12 mouse cellular contexts compared by ENCODE assay signal in the genomic region with DNA sequence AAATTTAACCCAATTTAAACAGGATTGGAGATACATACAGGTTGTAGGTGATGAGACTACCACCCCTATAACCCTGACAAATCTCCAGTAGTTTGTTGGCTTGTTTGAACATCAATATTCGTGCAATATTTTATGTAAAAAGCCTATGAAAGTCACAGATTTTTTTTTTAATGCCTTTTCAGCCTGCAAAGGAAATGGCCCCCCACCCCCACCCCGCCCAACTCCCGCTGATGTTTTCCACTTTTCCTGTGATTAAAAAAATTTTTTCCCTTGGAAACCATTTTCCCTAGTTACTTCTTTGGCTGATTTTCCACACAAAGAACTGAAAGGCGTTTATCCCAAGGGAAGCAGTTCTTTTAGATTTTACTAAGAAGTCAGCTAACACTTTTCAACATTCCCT. TPM values are rescaled to one million over a fixed set of nuclear protein-coding genes. Genes with fewer than 3 reads are reported as not detected.
A peak's percentile ranks its signal among the peaks of the same experiment; 100 is the strongest.
DNase-seq lines count a peak whose midpoint lies in the region; TF ChIP-seq lines count a peak whose summit lies in the region.
"Had no signal": no experiment of that assay in that cellular context is flagged by ENCODE, and none has a peak within 500 bp of the region (broad histone marks: within the 10 kb centered on the region; RNA-seq: fewer than 3 reads in every experiment).

Gene Ecm2 (plus strand): TSS at position 301 of the 400 bp plus-strand sequence.

- dilution Hi-C loops in CH12.LX (cut with MboI; ENCODE audit: extremely low pct_ligation_motif_present, extremely low pct_unique_long_range_greater_than_20kb, low sequenced_read_pairs), result no loop called here

- no peak for DNase-seq in gastrocnemius, adult 2 months
- no peak for DNase-seq in gastrocnemius, postnatal 36 days
- no peak for DNase-seq in layer of hippocampus, adult 2 months (ENCODE audit: low spot score in 2 of 2)
- no peak for DNase-seq in layer of hippocampus, postnatal 14 days (ENCODE audit: low spot score in 2 of 2)
- no peak for DNase-seq in CH12.LX (ENCODE audit: extremely low read depth)
- DNase-seq in heart, postnatal 14 days, result no peak
- DNase-seq in thymus, postnatal 0 days (ENCODE audit: low spot score), result no peak
- DNase-seq in right cerebral cortex, postnatal 14 days, result no peak
- DNase-seq: kidney, adult 18-20 months had no signal

- H3K9me3 ChIP-seq in CH12.LX (replicated peaks; ENCODE audit: low read length), result no peaks in the 10 kb centered on the region
- H3K9me3 ChIP-seq: midbrain, embryonic 12.5 days had no signal

- TF ChIP-seq POLR2A in CH12.LX (IDR thresholded peaks at IDR 0.05; ENCODE audit: low read depth, low read length), result no peak

- no peak within 1 kb of the TSS for H3K9ac ChIP-seq in CH12.LX (ENCODE audit: insufficient read depth, low read depth)
- H3K9ac ChIP-seq: midbrain, embryonic 12.5 days had no signal

- peak within 1 kb of the TSS; percentile 61 for H3K4me2 ChIP-seq in CH12.LX (ENCODE audit: insufficient read depth, low read depth, poor library complexity, severe bottlenecking)
- H3K4me2 ChIP-seq: liver, embryonic 11.5 days; midbrain, embryonic 12.5 days had no signal

- H3K4me3 ChIP-seq in gastrocnemius, adult 2 months, result peak within 1 kb of the TSS; percentile 65
- H3K4me3 ChIP-seq in layer of hippocampus, adult 2 months, result peak within 1 kb of the TSS; percentile 48
- H3K4me3 ChIP-seq in CH12.LX (replicated peaks in 1 of 3; ENCODE audit: low read depth in 2 of 3, low read length in 2 of 3, poor library complexity in 1 of 3), result no peak within 1 kb of the TSS
- H3K4me3 ChIP-seq: erythroblast, embryonic 14.5 days; midbrain, embryonic 12.5 days had no signal

- no peak for TF ChIP-seq RAD21 in CH12.LX (IDR thresholded peaks at IDR 0.05; ENCODE audit: low read depth, low read length)

- in situ Hi-C loops in CH12.LX (cut with MboI; ENCODE audit: low pct_ligation_motif_present, low pct_unique_long_range_greater_than_20kb, low sequenced_read_pairs), result no loop called here

- TF ChIP-seq EP300 in CH12.LX (IDR thresholded peaks at IDR 0.05; ENCODE audit: low read length), result no peak

- TF ChIP-seq CTCF in gastrocnemius, adult 2 months (IDR thresholded peaks at IDR 0.05), result no peak
- no peak for TF ChIP-seq CTCF in layer of hippocampus, adult 2 months (conservative IDR thresholded peaks at IDR 0.05)
- TF ChIP-seq CTCF in CH12.LX (conservative IDR thresholded peaks at IDR 0.05 in 1 of 2, IDR thresholded peaks at IDR 0.05 in 1 of 2; ENCODE audit: low read depth in 2 of 2, low read length in 2 of 2), result no peak

- H3K36me3 ChIP-seq in CH12.LX (replicated peaks in 1 of 2; ENCODE audit: control insufficient read depth in 1 of 2, insufficient read depth in 1 of 2, low read length in 1 of 2), result no peaks in the 10 kb centered on the region
- H3K36me3 ChIP-seq: midbrain, embryonic 12.5 days had no signal

- intact Hi-C loops in gastrocnemius, adult 2 months (cut with DNase I), result no loop called here
- intact Hi-C loops in gastrocnemius, postnatal 36 days (cut with DNase I), result no loop called here
- intact Hi-C loops in heart, postnatal 14 days (cut with DNase I), result no loop called here

- H3K27ac ChIP-seq in gastrocnemius, adult 2 months, result peak within 1 kb of the TSS; percentile 92
- H3K27ac ChIP-seq in layer of hippocampus, adult 2 months, result peak within 1 kb of the TSS; percentile 91
- H3K27ac ChIP-seq in CH12.LX (ENCODE audit: insufficient read depth, low read depth), result no peak within 1 kb of the TSS
- H3K27ac ChIP-seq: midbrain, embryonic 12.5 days had no signal

- no peaks in the 10 kb centered on the region for H3K79me2 ChIP-seq in CH12.LX (replicated peaks; ENCODE audit: control insufficient read depth, extremely low read depth, insufficient read depth, poor library complexity, severe bottlenecking)

- no peaks in the 10 kb centered on the region for H3K27me3 ChIP-seq in CH12.LX (replicated peaks)
- H3K27me3 ChIP-seq: midbrain, embryonic 12.5 days had no signal

- H3K4me1 ChIP-seq in CH12.LX (ENCODE audit: control insufficient read depth in 1 of 2, insufficient read depth in 2 of 2), result no peaks in the 10 kb centered on the region
- H3K4me1 ChIP-seq: midbrain, embryonic 12.5 days had no signal

TF ChIP-seq in CH12.LX, 34 proteins besides CTCF, POLR2A, EP300 and RAD21:
- TF ChIP-seq USF2 (conservative IDR thresholded peaks at IDR 0.05; ENCODE audit: low read depth, low read length) (no peak), TCF12 (IDR thresholded peaks at IDR 0.05; ENCODE audit: low read depth, low read length) (no peak), JUN (IDR thresholded peaks at IDR 0.05; ENCODE audit: insufficient read depth, low read depth, low read length) (no peak), TBP (conservative IDR thresholded peaks at IDR 0.05; ENCODE audit: low read depth, low read length) (no peak), JUND (conservative IDR thresholded peaks at IDR 0.05; ENCODE audit: low read depth, low read length) (no peak), ZC3H11A (IDR thresholded peaks at IDR 0.05; ENCODE audit: low read depth, low read length) (no peak), RCOR1 (conservative IDR thresholded peaks at IDR 0.05; ENCODE audit: low read depth, low read length) (no peak), GABPA (IDR thresholded peaks at IDR 0.05; ENCODE audit: insufficient replicate concordance, low read depth, low read length) (no peak)

RNA-seq across cellular contexts. Expression of gene Ecm2, which starts in this region (rescaled TPM):
- total RNA-seq in gastrocnemius, adult 2 months (2021), result 10 to 100 TPM in 1 of 2 experiments, 1 to 10 TPM in 1; 8.0 to 15.0 TPM
- total RNA-seq in gastrocnemius, postnatal 36 days (2021), result 1 to 10 TPM; 7.7 to 9.5 TPM
- 1 to 10 TPM; 6.5 to 8.1 TPM for total RNA-seq in layer of hippocampus, adult 2 months (2021)
- total RNA-seq in layer of hippocampus, postnatal 14 days (2021), result 1 to 10 TPM; 3.6 to 6.1 TPM
- total RNA-seq in CH12.LX (2012; rRNA removed), result under 0.01 and 0.04 TPM in 2 replicates
- total RNA-seq in CH12.LX (2014; rRNA removed), result not detected in 2 replicates
- polyA plus RNA-seq in CH12.LX (2012; ENCODE audit: insufficient read length, low read depth), result 0.08 and 0.14 TPM in 2 replicates
- 10 to 100 TPM; 16.4 to 19.1 TPM for total RNA-seq in heart, postnatal 14 days (2021)
- 0.60 and 0.79 TPM in 2 replicates for polyA plus RNA-seq in thymus, postnatal 0 days (2015; fragmentation: Nextera tagmentation; extraction: Ambion mirVana)
- polyA plus RNA-seq: erythroblast, embryonic 14.5 days had no signal

Comparison
In these comparisons a context has a peak if more than half of its experiments do, and no peak if none do; other contexts are left out.
1. RNA of gene Ecm2 (total RNA-seq): 16.4 to 19.1 TPM in heart, postnatal 14 days, 8.0 to 15.0 TPM in gastrocnemius, adult 2 months, 7.7 to 9.5 TPM in gastrocnemius, postnatal 36 days, 6.5 to 8.1 TPM in layer of hippocampus, adult 2 months and 3.6 to 6.1 TPM in layer of hippocampus, postnatal 14 days; under 0.01 to 0.04 TPM in CH12.LX; every median in the first group is over 4 times any median in the second.
2. H3K4me3 ChIP-seq: peak in gastrocnemius, adult 2 months (single experiment) and layer of hippocampus, adult 2 months (single experiment); none in CH12.LX (0 of 3).